Mouse (Mus musculus): Measurements from ENCODE around the gene Notch1. TPM values are rescaled to one million over a fixed set of nuclear protein-coding genes. Genes with fewer than 3 reads are reported as not detected.

Gene Notch1
- total and polyA plus RNA-seq, 3 experiments: 0.02 to 0.71 TPM; not detected in 1

DNA sequence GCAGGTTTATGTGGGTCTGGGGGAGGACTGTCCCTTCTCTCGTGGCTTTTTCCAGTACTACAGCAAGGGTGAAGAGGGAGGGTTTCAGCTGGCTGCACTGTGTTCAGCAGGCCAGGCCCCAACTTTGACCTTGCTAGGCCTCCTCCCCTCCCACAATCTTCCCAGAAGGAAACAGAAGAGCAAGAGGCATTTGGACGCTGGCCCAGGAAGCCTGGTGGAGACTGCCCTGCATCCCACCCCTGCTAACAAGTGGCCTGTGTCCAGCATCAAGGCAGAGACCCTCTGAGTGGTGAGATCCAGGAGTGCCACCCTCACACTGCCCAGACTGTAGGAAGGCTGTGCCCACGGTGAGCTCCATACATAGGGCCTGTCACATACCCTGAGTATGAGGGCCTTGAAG, 27.8 kb upstream of the Notch1 start:
- DNase-seq (ENCODE audit: low spot score) (no peak), ATAC-seq (ENCODE audit: extremely low read depth, insufficient number of reproducible peaks, low FRiP score, poor library complexity, severe bottlenecking) (no peak)
- Histone ChIP-seq H3K36me3 (replicated peaks) (no peaks in the 10 kb centered on the region), H3K4me1 (ENCODE audit: insufficient read depth, low read depth, low read length) (no peaks in the 10 kb centered on the region), H3K27me3 (ENCODE audit: insufficient read depth, low read length) (peaks cover 48% of the 10 kb centered on the region), H3K4me3 (ENCODE audit: low read depth, low read length) (no peak overlapping the region), H3K9me3 (replicated peaks) (no peaks in the 10 kb centered on the region)
- no peak for TF ChIP-seq GATA2 (IDR thresholded peaks at IDR 0.05; ENCODE audit: borderline replicate concordance, low read depth, low read length)
- TF ChIP-seq CTCF (IDR thresholded peaks at IDR 0.05; ENCODE audit: low read depth, low read length): 0 out of 2 replicates have a peak, but pooled peaks have one; percentile 3
- TF ChIP-seq GATA1 (IDR thresholded peaks at IDR 0.05; ENCODE audit: borderline replicate concordance, low read length): no peak

DNA sequence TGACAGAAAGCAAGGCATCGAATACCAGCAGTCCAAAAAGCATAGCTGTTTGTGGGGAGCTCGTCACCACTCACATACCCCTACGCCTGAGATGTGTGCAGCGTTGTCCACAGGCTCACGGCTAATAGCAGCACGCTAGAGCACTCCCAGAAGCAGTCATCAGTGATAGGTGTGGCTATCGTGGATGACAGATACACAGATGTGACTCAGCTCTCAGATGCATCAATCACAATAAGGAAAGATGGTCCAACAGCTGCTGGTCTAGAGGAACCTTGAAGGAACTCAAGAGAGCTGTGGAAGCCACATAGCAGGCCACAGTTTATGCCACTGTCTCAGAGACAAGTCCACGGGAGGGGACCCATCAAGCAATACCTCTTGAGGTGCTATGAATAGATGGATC, 27.3 kb upstream of the Notch1 start:
- no peak for TF ChIP-seq TAL1 (conservative IDR thresholded peaks at IDR 0.05; ENCODE audit: low read depth, low read length)
- TF ChIP-seq POLR2AphosphoS5 (IDR thresholded peaks at IDR 0.05; ENCODE audit: insufficient replicate concordance, low read depth, low read length): no peak
- no peak for TF ChIP-seq CTCF (IDR thresholded peaks at IDR 0.05; ENCODE audit: low read depth, low read length)
- no peak for TF ChIP-seq GATA1 (IDR thresholded peaks at IDR 0.05; ENCODE audit: borderline replicate concordance, low read length)
- TF ChIP-seq GATA2 (IDR thresholded peaks at IDR 0.05; ENCODE audit: borderline replicate concordance, low read depth, low read length): no peak
- H3K4me1 ChIP-seq (ENCODE audit: insufficient read depth, low read depth, low read length): no peaks in the 10 kb centered on the region
- H3K27me3 ChIP-seq (ENCODE audit: insufficient read depth, low read length): peaks cover 49% of the 10 kb centered on the region
- no peak for ATAC-seq (ENCODE audit: extremely low read depth, insufficient number of reproducible peaks, low FRiP score, poor library complexity, severe bottlenecking)
- H3K36me3 ChIP-seq (replicated peaks): no peaks in the 10 kb centered on the region
- no peak for DNase-seq (ENCODE audit: low spot score)
- no peak overlapping the region for H3K4me3 ChIP-seq (ENCODE audit: low read depth, low read length)
- no peaks in the 10 kb centered on the region for H3K9me3 ChIP-seq (replicated peaks)

GRCm38 (mm10) chr2:26543155-26543554, 26.7 kb upstream of the Notch1 start:
- no peak overlapping the region for H3K4me3 ChIP-seq (ENCODE audit: low read depth, low read length)
- no peak for DNase-seq (ENCODE audit: low spot score)
- no peaks in the 10 kb centered on the region for H3K9me3 ChIP-seq (replicated peaks)
- H3K27me3 ChIP-seq (ENCODE audit: insufficient read depth, low read length): peaks cover 47% of the 10 kb centered on the region
- no peaks in the 10 kb centered on the region for H3K4me1 ChIP-seq (ENCODE audit: insufficient read depth, low read depth, low read length)
- no peak for ATAC-seq (ENCODE audit: extremely low read depth, insufficient number of reproducible peaks, low FRiP score, poor library complexity, severe bottlenecking)
- TF ChIP-seq CTCF (IDR thresholded peaks at IDR 0.05; ENCODE audit: low read depth, low read length) (no peak), TAL1 (conservative IDR thresholded peaks at IDR 0.05; ENCODE audit: low read depth, low read length) (no peak), GATA2 (IDR thresholded peaks at IDR 0.05; ENCODE audit: borderline replicate concordance, low read depth, low read length) (no peak), GATA1 (IDR thresholded peaks at IDR 0.05; ENCODE audit: borderline replicate concordance, low read length) (no peak), POLR2AphosphoS5 (IDR thresholded peaks at IDR 0.05; ENCODE audit: insufficient replicate concordance, low read depth, low read length) (no peak)
- no peaks in the 10 kb centered on the region for H3K36me3 ChIP-seq (replicated peaks)

GRCm38 (mm10) chr2:26541258-26541910, 24.9 kb upstream of the Notch1 start:
- H3K4me3 ChIP-seq (ENCODE audit: low read depth, low read length): no peak overlapping the region
- TF ChIP-seq POLR2AphosphoS5 (IDR thresholded peaks at IDR 0.05; ENCODE audit: insufficient replicate concordance, low read depth, low read length): no peak
- no peak for TF ChIP-seq CTCF (IDR thresholded peaks at IDR 0.05; ENCODE audit: low read depth, low read length)
- no peak for TF ChIP-seq GATA1 (IDR thresholded peaks at IDR 0.05; ENCODE audit: borderline replicate concordance, low read length)
- TF ChIP-seq GATA2 (IDR thresholded peaks at IDR 0.05; ENCODE audit: borderline replicate concordance, low read depth, low read length): no peak
- no peak for TF ChIP-seq TAL1 (conservative IDR thresholded peaks at IDR 0.05; ENCODE audit: low read depth, low read length)
- H3K36me3 ChIP-seq (replicated peaks): no peaks in the 10 kb centered on the region
- DNase-seq (ENCODE audit: low spot score) (no peak), ATAC-seq (ENCODE audit: extremely low read depth, insufficient number of reproducible peaks, low FRiP score, poor library complexity, severe bottlenecking) (no peak)
- H3K27me3 ChIP-seq (ENCODE audit: insufficient read depth, low read length): peaks cover 33% of the 10 kb centered on the region
- no peaks in the 10 kb centered on the region for H3K9me3 ChIP-seq (replicated peaks)
- H3K4me1 ChIP-seq (ENCODE audit: insufficient read depth, low read depth, low read length): no peaks in the 10 kb centered on the region

- Histone ChIP-seq H3K27me3 (ENCODE audit: insufficient read depth, low read length) (peaks cover 37% of the 10 kb centered on the region), H3K4me3 (ENCODE audit: low read depth, low read length) (no peak overlapping the region), H3K4me1 (ENCODE audit: insufficient read depth, low read depth, low read length) (no peaks in the 10 kb centered on the region), H3K9me3 (replicated peaks) (no peaks in the 10 kb centered on the region), H3K36me3 (replicated peaks) (no peaks in the 10 kb centered on the region)
- no peak for ATAC-seq (ENCODE audit: extremely low read depth, insufficient number of reproducible peaks, low FRiP score, poor library complexity, severe bottlenecking)
- DNase-seq (ENCODE audit: low spot score): no peak
- TF ChIP-seq CTCF (IDR thresholded peaks at IDR 0.05; ENCODE audit: low read depth, low read length) (no peak), GATA1 (IDR thresholded peaks at IDR 0.05; ENCODE audit: borderline replicate concordance, low read length) (no peak), POLR2AphosphoS5 (IDR thresholded peaks at IDR 0.05; ENCODE audit: insufficient replicate concordance, low read depth, low read length) (no peak), TAL1 (conservative IDR thresholded peaks at IDR 0.05; ENCODE audit: low read depth, low read length) (no peak), GATA2 (IDR thresholded peaks at IDR 0.05; ENCODE audit: borderline replicate concordance, low read depth, low read length) (no peak)
Measured at GRCm38 (mm10) chr2:26540721-26541120, 24.3 kb upstream of the Notch1 start.

- H3K27me3 ChIP-seq (ENCODE audit: insufficient read depth, low read length): peaks cover 45% of the 10 kb centered on the region
- no peak overlapping the region for H3K4me3 ChIP-seq (ENCODE audit: low read depth, low read length)
- ATAC-seq (ENCODE audit: extremely low read depth, insufficient number of reproducible peaks, low FRiP score, poor library complexity, severe bottlenecking) (no peak), DNase-seq (ENCODE audit: low spot score) (no peak)
- TF ChIP-seq GATA1 (IDR thresholded peaks at IDR 0.05; ENCODE audit: borderline replicate concordance, low read length) (no peak), TAL1 (conservative IDR thresholded peaks at IDR 0.05; ENCODE audit: low read depth, low read length) (no peak), CTCF (IDR thresholded peaks at IDR 0.05; ENCODE audit: low read depth, low read length) (no peak), POLR2AphosphoS5 (IDR thresholded peaks at IDR 0.05; ENCODE audit: insufficient replicate concordance, low read depth, low read length) (no peak), GATA2 (IDR thresholded peaks at IDR 0.05; ENCODE audit: borderline replicate concordance, low read depth, low read length) (no peak)
- no peaks in the 10 kb centered on the region for H3K9me3 ChIP-seq (replicated peaks)
- H3K36me3 ChIP-seq (replicated peaks): no peaks in the 10 kb centered on the region
- no peaks in the 10 kb centered on the region for H3K4me1 ChIP-seq (ENCODE audit: insufficient read depth, low read depth, low read length)
Measured at GRCm38 (mm10) chr2:26539516-26539915, 23.1 kb upstream of the Notch1 start.
